Mouse (Mus musculus): Measurements from ENCODE around the gene Samd4b.

GRCm38 (mm10) chr7:28390331-28390730 is 207.6 kb downstream of the Samd4b start:
- no peak for TF ChIP-seq CTCF (IDR thresholded peaks at IDR 0.05; ENCODE audit: low read depth)
- no peak for TF ChIP-seq EP300 (IDR thresholded peaks at IDR 0.05; ENCODE audit: low read depth)
